Mouse (Mus musculus) layer of hippocampus, adult 8-10 months (tissue): ENCODE results near the gene Coq9. TPM values are rescaled to one million over a fixed set of nuclear protein-coding genes. Genes with fewer than 3 reads are reported as not detected.
"Not testable (repeated sequence)": the region's sequence is repeated elsewhere in the genome, so short reads cannot be mapped to it uniquely, and the experiment has no call there.

Source experiments
- DNase-seq, 2 experiments: peaks; one replicate each; pipeline ENCODE4 v3.0.0; 2022; ENCODE audit warnings: low spot score in 2 of 2
- total RNA-seq, 4 experiments: library from RNA; stranded (reverse); gene quantifications; 2 replicates each; pipeline ENCODE4 v1.2.4; 2022

Gene Coq9
- total RNA-seq, 4 experiments from 2014 or later = 83.6 to 98.9 (median 87.1) TPM

DNA sequence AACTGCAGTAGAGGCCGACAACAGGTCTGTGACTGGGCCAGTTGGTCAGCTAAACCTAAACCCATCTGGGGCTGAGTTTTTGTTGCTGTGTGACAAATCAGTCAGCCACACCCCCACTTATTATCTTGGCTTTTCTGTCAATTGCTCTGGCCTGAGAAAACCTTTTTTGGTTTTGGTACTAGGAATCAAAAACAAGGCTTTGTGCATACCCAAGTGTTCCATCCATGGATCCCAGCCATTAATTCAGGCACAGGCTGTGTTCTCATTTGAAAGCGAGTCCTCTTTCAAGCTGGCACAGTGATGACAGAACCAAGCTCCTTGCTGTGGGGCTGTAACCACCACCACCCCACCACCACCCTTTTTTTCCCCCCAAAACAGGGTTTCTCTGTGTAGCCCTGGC lies 16.7 kb upstream of the Coq9 start:
- no peak for DNase-seq

GRCm38 (mm10) chr8:94822637-94823560 lies 15.2 kb upstream of the Coq9 start:
- no peak for DNase-seq

- no peak for DNase-seq
Observed at GRCm38 (mm10) chr8:94825170-94825569, 13.0 kb upstream of the Coq9 start.

DNA sequence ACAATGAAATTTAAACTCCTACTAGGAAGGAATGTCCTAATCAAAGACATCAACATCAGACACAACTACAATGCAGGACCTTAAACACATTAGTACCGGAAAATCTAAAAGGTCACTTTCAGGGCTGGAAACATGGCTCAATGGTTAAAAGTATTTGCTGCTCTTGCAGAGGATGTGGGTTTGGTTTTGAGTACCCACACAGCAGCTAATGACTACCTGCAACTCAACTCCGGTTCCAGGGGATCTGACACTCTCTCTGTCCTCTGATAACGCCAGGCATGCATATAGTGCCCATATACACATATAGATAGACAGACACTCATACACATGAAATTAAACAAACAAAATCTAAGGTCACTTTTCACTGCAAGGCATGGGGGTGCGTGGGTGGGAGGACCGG lies 11.9 kb upstream of the Coq9 start:
- DNase-seq = no peak

DNA sequence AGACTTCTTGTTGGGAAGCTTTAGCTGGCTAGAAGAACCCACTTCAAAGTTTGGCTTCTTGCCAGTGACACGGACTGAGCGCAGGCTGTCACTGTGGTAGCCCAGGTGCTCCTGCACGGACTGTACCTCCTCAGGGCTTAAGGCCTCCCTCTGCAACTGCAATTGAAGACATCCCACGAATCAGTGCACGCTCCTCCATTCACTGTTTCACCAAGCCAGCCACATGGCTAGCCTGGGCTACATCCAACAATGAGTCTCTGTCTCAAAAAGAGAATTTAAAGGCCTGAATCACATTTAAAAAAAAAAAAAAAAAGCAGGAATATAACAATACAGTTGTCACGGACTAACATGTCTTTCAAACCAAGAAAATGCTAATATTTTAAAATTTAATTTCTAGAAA lies 9.8 kb upstream of the Coq9 start:
- DNase-seq = no peak

GRCm38 (mm10) chr8:94833901-94834405 lies 4.2 kb upstream of the Coq9 start:
- not testable (repeated sequence) for DNase-seq

- not testable (repeated sequence) for DNase-seq
Observed at GRCm38 (mm10) chr8:94835751-94836150, 2.4 kb upstream of the Coq9 start.

GRCm38 (mm10) chr8:94836456-94837240 lies 1.5 kb upstream of the Coq9 start:
- no peak for DNase-seq

- peak; percentile 68 to 72 for DNase-seq
Observed at GRCm38 (mm10) chr8:94838600-94838999, 479 bp downstream of the Coq9 start.

- no peak for DNase-seq
Observed at GRCm38 (mm10) chr8:94841183-94841582, 3.1 kb downstream of the Coq9 start.

DNA sequence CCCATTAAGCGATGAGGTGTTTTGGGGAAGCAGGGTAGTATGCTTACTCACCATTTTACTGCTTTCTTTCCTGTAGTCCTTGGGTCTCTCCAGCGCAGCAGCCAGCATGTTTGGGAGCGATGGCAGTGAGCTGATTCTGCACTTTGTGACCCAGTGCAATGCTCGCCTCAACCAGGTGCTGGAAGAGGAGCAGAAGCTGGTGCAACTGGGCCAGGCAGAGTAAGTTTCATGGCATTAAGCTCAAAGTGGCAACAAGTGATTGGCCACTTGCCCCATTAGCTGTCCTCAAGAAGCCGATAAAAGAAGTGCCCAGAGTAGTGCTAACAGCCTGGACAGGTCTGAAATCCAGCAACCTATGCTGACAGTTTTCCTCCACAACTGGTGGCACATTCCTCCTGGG lies 11.9 kb downstream of the Coq9 start:
- DNase-seq = no peak

DNA sequence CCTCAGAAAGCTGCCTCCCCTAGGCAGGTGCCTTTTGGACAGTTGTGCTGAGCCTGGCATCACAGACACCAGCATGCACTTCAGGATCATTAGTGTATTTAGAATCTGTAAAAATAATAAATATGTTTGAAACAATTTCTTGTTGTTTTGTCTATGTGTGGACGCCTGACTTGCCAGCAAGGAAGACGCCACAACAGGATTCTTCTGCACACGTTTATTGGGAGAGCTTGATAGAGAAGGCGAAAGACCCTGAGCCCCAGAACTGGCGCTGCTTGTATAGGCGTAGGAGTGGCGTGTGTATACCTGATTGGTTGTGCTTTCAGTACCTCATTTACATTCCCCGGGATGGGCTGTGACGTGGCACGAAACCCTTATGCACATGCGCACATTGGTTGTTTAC lies 16.6 kb downstream of the Coq9 start:
- not testable (repeated sequence) for DNase-seq

GRCm38 (mm10) chr8:94857011-94857345 lies 18.9 kb downstream of the Coq9 start:
- DNase-seq = no peak

DNA sequence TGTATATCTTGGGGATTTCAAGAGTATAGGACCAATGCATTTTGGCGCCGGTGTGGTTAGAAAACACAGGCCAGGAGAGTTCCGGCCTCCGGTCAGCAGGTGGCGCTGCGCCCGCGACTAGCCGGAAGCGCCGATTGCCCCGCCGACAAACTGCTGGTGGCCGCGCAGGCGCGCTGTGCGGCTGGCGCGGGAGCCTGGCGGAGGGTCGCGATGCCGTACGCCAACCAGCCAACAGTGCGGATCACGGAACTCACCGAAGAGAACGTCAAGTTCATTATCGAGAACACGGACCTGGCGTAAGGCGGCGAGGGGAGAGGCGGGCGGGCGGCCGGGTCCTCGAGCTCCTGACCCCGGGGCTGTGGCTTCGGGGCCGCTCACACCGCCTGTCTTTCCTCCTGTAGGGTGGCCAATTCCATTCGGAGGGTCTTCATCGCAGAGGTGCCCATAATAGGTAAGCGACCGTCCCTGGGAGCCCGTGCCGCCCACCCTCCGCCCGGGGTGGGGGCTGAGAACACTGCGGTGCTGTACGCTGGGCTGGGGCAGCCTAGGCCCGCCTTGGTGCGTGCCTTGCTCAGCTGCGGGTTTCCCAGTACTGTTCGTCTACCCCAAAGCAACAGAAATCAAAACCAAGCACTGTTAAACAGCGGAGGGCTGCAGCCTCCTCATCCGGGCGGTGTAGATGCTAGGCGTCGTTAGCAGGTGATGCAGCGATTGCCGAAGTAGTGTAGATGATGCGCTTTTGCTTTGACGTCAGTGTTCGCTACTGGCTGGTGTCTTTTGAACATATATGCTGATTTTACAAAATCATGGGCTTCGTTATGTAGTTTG lies 19.4 kb downstream of the Coq9 start, which contains the start of gene Polr2c:
Gene Polr2c, plus strand, starts transcription at position 105 of the 828 bp plus-strand sequence.
- DNase-seq = peak; percentile 73 to 91

- DNase-seq = no peak
Observed at GRCm38 (mm10) chr8:94861352-94861910, 23.3 kb downstream of the Coq9 start.

GRCm38 (mm10) chr8:94862487-94863220 lies 24.5 kb downstream of the Coq9 start:
- DNase-seq = no peak

- no peak for DNase-seq
Observed at GRCm38 (mm10) chr8:94863897-94864673, 26.0 kb downstream of the Coq9 start.

GRCm38 (mm10) chr8:94865292-94865691 lies 27.2 kb downstream of the Coq9 start:
- DNase-seq = no peak

DNA sequence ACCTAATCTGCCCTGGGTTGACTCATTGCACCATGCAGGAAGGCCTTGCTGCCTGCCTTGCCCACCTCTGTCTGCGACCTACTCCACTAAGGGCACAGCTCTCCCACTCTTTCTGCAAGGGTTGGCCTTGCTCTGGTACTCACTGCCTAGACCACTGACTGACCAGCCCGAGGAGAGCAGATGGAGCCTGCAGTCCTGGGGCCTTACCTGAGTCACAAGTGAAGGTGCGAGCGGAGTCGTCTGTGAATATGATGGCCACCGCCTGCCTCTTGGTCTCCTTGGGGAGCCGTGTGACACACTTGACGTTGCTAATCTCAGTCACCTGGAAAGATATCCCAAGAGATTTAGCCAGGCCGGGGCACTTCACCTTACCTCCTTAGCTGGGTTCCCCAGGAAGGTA lies 28.8 kb downstream of the Coq9 start:
- no peak for DNase-seq
